Mouse (Mus musculus): Measurements from ENCODE around the gene AI661453.
"Not testable (repeated sequence)": the region's sequence is repeated elsewhere in the genome, so short reads cannot be mapped to it uniquely, and the experiment has no call there.

Gene AI661453

GRCm38 (mm10) chr17:47502707-47503045, 66.3 kb downstream of the AI661453 start:
- not testable (repeated sequence) for DNase-seq (ENCODE audit: low spot score in 2 of 2)

DNA sequence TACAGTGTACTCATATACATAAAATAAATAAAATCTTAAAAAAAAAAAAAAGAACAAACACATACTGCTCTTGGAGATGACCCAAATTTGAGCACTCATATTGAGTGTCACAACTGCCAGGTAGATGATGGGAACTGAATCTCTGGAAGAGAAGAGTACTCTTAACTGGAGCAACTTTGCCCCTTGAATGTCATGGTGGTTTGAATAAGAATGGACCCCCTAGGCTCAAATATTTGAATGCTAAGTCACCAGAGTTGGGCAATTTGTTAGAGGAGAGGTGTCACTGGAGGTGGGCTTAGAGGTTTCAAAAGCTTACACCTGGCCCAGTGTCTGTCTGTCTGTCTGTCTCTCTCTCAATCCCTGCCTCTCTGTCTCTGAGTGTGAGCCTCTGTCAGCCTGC, 67.3 kb downstream of the AI661453 start:
- no peak for DNase-seq (ENCODE audit: low spot score in 2 of 2)

GRCm38 (mm10) chr17:47504228-47504627, 67.8 kb downstream of the AI661453 start:
- no peak for DNase-seq (ENCODE audit: low spot score in 2 of 2)

DNA sequence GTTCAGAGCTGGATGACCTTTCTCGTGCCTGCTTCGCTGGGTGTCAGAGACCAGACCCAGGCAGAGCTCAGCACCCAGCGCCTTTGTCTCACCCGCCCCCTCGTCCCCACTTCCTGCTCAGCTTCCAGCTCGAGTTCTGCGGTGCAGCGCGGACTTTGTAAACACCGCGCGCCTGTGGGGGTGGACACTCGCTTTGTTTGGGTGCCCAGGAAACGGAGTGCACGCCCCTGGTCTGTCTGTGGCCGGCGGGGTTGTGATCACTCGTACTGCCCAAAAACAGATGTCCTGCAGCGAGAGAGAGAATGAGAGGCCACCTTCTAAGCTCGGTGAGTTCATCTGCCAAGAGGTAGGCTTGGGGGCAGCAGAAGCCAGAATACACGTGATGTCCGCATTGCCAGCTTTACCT, 68.5 kb downstream of the AI661453 start, which contains the start of gene Ccnd3:
TSS of gene Ccnd3 (plus strand) at position 111 of the 406 bp plus-strand sequence.
- DNase-seq (ENCODE audit: low spot score in 2 of 2) = peak; percentile 44 to 64

GRCm38 (mm10) chr17:47505566-47505965, 69.2 kb downstream of the AI661453 start:
- no peak for DNase-seq (ENCODE audit: low spot score in 2 of 2)

GRCm38 (mm10) chr17:47506042-47506441, 69.6 kb downstream of the AI661453 start:
- DNase-seq (ENCODE audit: low spot score in 2 of 2) = no peak

DNA sequence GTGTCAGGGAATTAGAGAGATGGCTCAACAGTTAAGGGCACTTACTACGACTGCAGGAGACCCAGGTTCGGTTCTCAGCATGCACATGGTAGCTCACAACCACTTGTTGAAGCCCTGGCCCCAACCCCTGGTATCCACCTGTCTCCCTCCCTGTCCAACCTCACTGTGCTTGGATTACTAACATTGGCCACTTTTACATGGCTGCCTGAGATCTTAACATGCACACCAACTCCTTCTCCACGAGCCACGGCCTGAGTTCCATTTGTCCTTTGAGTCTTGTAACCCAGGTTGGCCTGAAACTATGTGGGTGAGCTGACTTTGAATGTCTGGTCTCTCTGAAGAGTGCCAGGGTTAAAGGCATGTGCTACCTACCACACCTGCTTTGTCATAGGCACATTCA, 70.3 kb downstream of the AI661453 start:
- no peak for DNase-seq (ENCODE audit: low spot score in 2 of 2)

- no peak for DNase-seq (ENCODE audit: low spot score in 2 of 2)
Measured at GRCm38 (mm10) chr17:47507523-47507922, 71.1 kb downstream of the AI661453 start.

DNA sequence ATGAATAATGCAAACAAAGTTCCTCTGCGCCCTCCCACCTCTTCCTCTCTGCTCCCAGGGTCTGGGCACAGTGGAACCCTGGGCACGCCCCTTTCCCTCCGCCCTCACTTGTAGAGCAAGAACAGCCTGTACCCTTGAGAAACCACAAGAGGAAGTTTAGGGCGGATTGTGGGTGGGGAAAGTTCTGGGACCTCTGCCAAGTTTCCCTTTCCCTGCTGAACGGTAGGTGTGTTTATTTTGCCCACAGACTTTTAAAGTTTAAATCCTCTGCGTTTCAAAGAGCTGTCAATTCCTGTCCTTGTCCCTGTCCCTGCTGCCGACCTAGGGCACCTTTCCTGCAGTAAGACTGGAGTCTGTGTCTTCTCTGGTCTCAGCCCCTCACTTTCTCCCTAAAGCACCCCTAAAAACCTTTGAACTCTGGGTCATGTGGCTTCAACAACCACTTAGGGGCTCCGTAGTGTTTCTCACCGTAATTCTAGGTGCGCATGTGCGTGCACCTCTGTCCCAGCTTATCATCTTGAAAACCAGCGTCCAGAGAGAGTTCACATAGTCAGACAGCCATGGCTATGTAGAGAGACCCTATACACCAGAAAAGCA, 71.7 kb downstream of the AI661453 start:
- peak; percentile 79 to 89 for DNase-seq (ENCODE audit: low spot score in 2 of 2)

- no peak for DNase-seq (ENCODE audit: low spot score in 2 of 2)
Measured at GRCm38 (mm10) chr17:47509031-47509705, 72.8 kb downstream of the AI661453 start.

DNA sequence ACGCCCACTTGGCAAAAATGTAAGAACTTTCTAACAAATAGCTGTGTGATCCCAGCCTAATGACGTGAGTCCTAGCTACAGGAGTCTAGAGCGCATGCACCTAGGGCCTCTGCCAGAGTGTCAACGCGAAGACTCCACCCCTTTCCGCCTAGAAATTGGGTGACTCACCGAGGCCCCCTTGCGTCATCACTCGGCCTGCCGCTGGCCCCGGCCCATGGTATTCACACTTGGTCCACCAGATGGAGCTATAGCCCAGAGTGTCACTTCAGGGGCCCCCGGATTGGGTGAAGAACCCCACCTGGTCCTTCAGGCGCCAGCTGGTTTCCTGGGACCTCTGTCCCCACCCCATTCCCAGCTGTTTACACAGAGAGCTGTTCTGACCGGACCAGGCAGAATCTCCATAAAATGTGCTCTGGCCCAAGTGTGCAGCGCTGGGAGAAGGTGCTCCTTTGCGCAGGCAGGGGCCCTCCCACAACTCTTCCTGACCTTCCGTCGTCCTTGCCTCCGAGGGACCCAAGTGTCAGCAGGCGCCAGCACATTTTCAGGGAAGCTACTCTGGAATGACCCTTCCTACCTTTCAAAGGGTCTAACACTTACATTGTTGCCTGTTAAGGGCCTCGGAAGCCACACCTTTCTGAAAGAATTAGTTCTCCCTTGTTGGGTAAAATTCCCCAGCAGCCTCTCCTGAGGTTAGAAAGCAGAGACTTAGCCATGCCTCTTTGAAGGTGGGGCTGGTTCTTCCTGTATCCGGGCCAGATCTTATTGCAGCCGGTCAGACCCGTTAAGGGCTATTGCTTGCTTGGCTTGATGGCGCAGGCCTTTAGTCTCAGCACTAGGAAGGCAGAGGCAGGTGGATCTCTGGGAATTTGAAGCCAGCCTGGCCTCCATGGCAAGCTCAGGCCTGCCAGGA, 75.0 kb downstream of the AI661453 start:
- peak; percentile 90 to 92 for DNase-seq (ENCODE audit: low spot score in 2 of 2)

GRCm38 (mm10) chr17:47512956-47513775, 76.8 kb downstream of the AI661453 start:
- no peak for DNase-seq (ENCODE audit: low spot score in 2 of 2)

- no peak for DNase-seq (ENCODE audit: low spot score in 2 of 2)
Measured at GRCm38 (mm10) chr17:47515180-47515844, 78.9 kb downstream of the AI661453 start.

GRCm38 (mm10) chr17:47516232-47516631, 79.8 kb downstream of the AI661453 start:
- DNase-seq (ENCODE audit: low spot score in 2 of 2) = no peak

GRCm38 (mm10) chr17:47518205-47518604, 81.8 kb downstream of the AI661453 start:
- no peak for DNase-seq (ENCODE audit: low spot score in 2 of 2)
